Mouse (Mus musculus): ENCODE measurements around the gene Tmem160.

The Tmem160 gene

GRCm38 (mm10) chr7:16452587-16453073 is at the start of gene Tmem160:
Gene Tmem160, plus strand, starts transcription at chr7:16452779.
- peak; percentile 91 to 93 for DNase-seq (ENCODE audit: low spot score in 2 of 2)

GRCm38 (mm10) chr7:16402968-16403948 is 49.3 kb upstream of the Tmem160 start:
- peak; percentile 54 to 61 for DNase-seq (ENCODE audit: low spot score in 2 of 2)

GRCm38 (mm10) chr7:16404315-16405072 is 48.1 kb upstream of the Tmem160 start:
- DNase-seq (ENCODE audit: low spot score in 2 of 2): no peak

GRCm38 (mm10) chr7:16405073-16405455 is 47.5 kb upstream of the Tmem160 start:
- DNase-seq (ENCODE audit: low spot score in 2 of 2): peak; percentile 35 to 56

GRCm38 (mm10) chr7:16405516-16406351 is 46.8 kb upstream of the Tmem160 start:
- peak; percentile 56 to 66 for DNase-seq (ENCODE audit: low spot score in 2 of 2)

- DNase-seq (ENCODE audit: low spot score in 2 of 2): no peak
These were observed 45.6 kb upstream of the Tmem160 start for GRCm38 (mm10) chr7:16406978-16407377.

- no peak for DNase-seq (ENCODE audit: low spot score in 2 of 2)
These were observed 41.5 kb upstream of the Tmem160 start for GRCm38 (mm10) chr7:16411100-16411499.

- no peak for DNase-seq (ENCODE audit: low spot score in 2 of 2)
These were observed 40.2 kb upstream of the Tmem160 start for GRCm38 (mm10) chr7:16412220-16412896.

- no peak for DNase-seq (ENCODE audit: low spot score in 2 of 2)
These were observed 39.6 kb upstream of the Tmem160 start for GRCm38 (mm10) chr7:16412930-16413329.

GRCm38 (mm10) chr7:16415426-16415825 is 37.2 kb upstream of the Tmem160 start:
- no peak for DNase-seq (ENCODE audit: low spot score in 2 of 2)

GRCm38 (mm10) chr7:16417141-16417771 is 35.3 kb upstream of the Tmem160 start:
- no peak for DNase-seq (ENCODE audit: low spot score in 2 of 2)

- DNase-seq (ENCODE audit: low spot score in 2 of 2): no peak
These were observed 33.9 kb upstream of the Tmem160 start for GRCm38 (mm10) chr7:16418713-16419112.

GRCm38 (mm10) chr7:16420493-16421118 is 32.0 kb upstream of the Tmem160 start:
- DNase-seq (ENCODE audit: low spot score in 2 of 2): no peak

- DNase-seq (ENCODE audit: low spot score in 2 of 2): no peak
These were observed 30.2 kb upstream of the Tmem160 start for GRCm38 (mm10) chr7:16422222-16422856.

- no peak for DNase-seq (ENCODE audit: low spot score in 2 of 2)
These were observed 28.8 kb upstream of the Tmem160 start for GRCm38 (mm10) chr7:16423731-16424130.

- DNase-seq (ENCODE audit: low spot score in 2 of 2): no peak
These were observed 26.9 kb upstream of the Tmem160 start for GRCm38 (mm10) chr7:16425721-16426120.

GRCm38 (mm10) chr7:16426129-16426729 is 26.4 kb upstream of the Tmem160 start:
- DNase-seq (ENCODE audit: low spot score in 2 of 2): peak; percentile 71 to 75

GRCm38 (mm10) chr7:16433352-16433971 is 19.1 kb upstream of the Tmem160 start:
- no peak for DNase-seq (ENCODE audit: low spot score in 2 of 2)

GRCm38 (mm10) chr7:16435088-16435487 is 17.5 kb upstream of the Tmem160 start:
- DNase-seq (ENCODE audit: low spot score in 2 of 2): no peak

All from spleen, postnatal 36 days (tissue).